Mouse (Mus musculus): Measurements from ENCODE around the gene Sfxn4.

The Sfxn4 gene

GRCm38 (mm10) chr19:60843324-60843723, 18.0 kb downstream of the Sfxn4 start:
- DNase-seq (ENCODE audit: low read depth, low spot score), result peak; percentile 10

GRCm38 (mm10) chr19:60837747-60838146, 23.5 kb downstream of the Sfxn4 start:
- DNase-seq (ENCODE audit: low read depth, low spot score), result peak; percentile 83

GRCm38 (mm10) chr19:60818677-60819076, 42.6 kb downstream of the Sfxn4 start:
- DNase-seq (ENCODE audit: low read depth, low spot score), result peak; percentile 18

DNA sequence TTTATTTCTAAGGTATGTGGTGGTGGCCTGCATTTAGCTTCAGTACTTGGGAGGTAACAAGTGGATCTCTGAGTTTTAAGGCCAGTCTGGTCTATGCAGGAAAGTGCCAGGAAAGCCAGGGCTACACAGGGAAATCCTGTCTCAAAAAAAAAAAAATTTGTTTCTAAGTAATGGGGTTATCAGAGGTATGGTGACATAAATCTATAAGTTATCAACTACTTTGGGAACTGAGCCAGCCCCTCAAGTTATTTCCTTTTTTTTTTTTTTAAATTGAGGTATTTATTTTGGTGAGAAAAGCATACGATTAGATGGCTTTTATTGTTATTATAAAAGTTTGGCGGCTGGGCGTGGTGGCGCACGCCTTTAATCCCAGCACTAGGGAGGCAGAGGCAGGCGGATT, 48.1 kb downstream of the Sfxn4 start:
- no peak for DNase-seq (ENCODE audit: low read depth, low spot score)

DNA sequence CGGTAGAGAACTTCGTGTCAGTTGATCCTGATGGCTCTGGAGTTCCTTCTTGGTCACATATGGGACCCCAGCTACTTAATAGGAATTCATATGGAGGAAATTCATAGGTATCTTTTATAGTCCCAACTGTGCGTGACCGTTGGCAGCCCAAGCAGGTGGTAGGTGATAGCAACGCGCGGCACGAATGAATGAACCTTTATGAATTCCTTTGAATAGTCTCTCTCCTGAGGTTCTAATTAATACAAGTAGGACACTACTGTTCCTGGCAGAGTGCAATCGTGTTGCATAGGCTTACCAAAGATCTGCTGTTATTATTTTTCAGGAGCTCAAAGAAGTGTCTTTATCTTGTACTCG, 49.3 kb downstream of the Sfxn4 start:
- no peak for DNase-seq (ENCODE audit: low read depth, low spot score)

DNA sequence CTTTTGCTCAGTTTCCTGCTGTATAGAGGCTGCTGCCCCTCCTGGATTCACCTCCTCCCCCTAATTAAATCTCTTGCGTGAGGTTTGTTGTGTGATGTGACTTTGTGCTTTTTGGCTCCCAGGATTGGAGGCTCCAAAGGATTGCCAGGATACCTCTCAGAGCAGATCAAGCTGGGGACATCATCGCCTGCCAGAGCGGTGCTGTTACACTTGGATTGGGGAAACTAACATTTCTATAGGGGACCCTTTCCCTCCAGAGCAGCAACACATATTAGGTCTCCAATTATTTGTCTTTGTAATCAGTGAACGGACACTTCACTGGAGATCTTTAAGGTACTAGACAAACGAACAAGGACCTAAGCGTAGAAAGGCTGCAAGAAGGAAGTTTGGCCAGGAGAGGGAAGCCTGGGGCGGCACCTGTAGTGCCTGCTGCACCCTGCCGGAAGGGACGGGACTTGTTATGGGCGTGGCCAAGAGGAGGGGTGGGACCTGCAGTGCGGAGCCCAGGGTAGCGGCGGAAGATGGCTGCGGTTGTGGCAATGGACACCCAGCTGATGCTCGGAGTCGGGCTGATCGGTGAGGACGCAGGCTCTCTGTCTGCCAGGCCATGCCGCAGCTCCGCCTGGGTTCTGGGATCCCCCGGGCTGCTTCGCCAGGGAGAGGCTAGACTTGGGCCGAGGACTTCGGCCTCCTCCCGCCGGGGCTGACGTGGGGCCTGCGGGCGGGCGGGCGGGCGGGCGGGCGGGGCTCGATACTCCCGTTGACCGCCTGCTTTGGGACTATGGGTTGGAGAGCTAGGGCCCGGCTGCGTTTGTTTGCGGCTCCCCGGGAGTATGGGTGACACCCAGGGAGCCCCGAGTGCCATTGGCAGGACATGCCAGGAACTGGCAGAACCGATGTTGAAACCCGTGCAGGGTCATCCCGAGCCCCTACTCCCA, 49.9 kb downstream of the Sfxn4 start, which contains the start of gene Fam45a:
TSS of gene Fam45a (plus strand) at position 488 of the 938 bp plus-strand sequence.
- peak; percentile 97 for DNase-seq (ENCODE audit: low read depth, low spot score)

DNA sequence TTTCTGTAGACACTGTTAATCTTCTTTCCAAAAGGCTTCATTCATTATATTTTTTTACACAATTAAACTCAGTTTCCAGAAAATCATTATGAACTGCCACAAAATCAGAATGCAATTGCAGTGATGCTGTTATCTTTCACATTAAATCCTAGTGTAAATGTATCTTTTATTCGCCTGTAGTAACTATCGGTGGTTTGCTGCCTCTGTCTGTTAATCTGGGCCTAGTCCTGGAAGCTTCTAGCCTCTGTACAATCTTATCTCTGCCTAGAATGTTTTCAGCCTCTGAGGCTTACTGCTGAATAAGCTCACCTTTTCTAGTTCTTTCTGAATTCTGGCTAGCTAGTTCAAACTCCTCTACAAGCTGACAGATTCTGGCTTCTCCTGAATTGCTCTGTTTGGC, 51.4 kb downstream of the Sfxn4 start:
- DNase-seq (ENCODE audit: low read depth, low spot score), result no peak

GRCm38 (mm10) chr19:60804903-60805302, 56.4 kb downstream of the Sfxn4 start:
- DNase-seq (ENCODE audit: low read depth, low spot score), result no peak

DNA sequence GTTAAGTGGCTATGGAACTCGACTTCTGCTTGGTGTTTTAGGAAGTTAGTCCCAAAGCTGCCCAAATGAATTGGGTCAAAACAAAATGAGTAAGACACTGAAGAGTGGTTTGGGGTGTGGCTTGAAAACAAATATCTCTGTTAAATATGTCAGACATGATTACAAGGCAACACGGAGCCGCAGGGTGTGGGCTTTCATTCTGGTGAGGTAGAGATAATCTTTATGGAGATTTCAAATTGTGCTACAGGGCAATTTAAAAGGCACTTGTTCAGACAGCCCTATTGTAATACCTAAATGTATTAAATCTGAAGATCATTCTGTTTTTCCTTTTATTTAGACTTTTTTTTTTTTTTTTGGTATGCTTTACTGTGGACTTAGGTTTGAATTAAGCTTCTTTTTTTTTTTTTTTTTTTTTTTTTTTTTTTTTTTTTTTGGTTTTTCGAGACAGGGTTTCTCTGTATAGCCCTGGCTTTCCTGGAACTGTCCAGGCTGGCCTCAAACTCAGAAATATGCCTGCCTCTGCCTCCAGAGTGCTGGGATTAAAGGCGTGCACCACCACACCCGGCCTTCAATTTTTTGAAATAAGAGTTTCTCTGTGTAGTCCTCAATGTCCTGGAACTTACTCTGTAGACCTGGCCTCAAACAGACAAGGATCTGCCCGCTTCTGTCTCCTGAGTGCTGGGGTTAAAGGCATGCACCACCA, 61.3 kb downstream of the Sfxn4 start:
- DNase-seq (ENCODE audit: low read depth, low spot score), result no peak

GRCm38 (mm10) chr19:60797415-60797814, 63.9 kb downstream of the Sfxn4 start:
- no peak for DNase-seq (ENCODE audit: low read depth, low spot score)

- peak; percentile 20 for DNase-seq (ENCODE audit: low read depth, low spot score)
These were observed 66.0 kb downstream of the Sfxn4 start for GRCm38 (mm10) chr19:60795244-60795643.

- no peak for DNase-seq (ENCODE audit: low read depth, low spot score)
These were observed 68.0 kb downstream of the Sfxn4 start for GRCm38 (mm10) chr19:60793170-60793707.

DNA sequence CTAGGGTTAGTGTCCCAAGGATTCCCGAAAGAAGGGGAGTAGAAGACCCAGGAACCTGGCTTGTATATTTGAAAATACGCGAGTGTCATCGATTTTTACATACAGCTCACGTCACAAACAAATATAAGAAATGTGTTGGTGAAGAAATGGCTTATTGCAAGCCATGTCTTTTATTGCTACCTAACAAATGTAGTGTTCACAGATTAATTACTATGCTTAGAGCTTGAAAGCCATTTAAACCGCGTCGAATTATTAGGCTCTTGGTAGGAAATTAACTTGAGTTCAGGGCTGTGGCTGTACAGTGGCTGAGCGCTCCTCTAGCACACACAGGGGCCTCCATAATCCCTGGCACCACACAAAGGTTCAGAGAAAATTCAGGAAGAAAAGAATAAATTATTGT, 70.1 kb downstream of the Sfxn4 start:
- DNase-seq (ENCODE audit: low read depth, low spot score), result no peak

- peak; percentile 97 for DNase-seq (ENCODE audit: low read depth, low spot score)
These were observed 70.6 kb downstream of the Sfxn4 start, which contains the start of gene Eif3a for GRCm38 (mm10) chr19:60790551-60791161. Gene Eif3a (minus strand): TSS chr19:60790658.

DNA sequence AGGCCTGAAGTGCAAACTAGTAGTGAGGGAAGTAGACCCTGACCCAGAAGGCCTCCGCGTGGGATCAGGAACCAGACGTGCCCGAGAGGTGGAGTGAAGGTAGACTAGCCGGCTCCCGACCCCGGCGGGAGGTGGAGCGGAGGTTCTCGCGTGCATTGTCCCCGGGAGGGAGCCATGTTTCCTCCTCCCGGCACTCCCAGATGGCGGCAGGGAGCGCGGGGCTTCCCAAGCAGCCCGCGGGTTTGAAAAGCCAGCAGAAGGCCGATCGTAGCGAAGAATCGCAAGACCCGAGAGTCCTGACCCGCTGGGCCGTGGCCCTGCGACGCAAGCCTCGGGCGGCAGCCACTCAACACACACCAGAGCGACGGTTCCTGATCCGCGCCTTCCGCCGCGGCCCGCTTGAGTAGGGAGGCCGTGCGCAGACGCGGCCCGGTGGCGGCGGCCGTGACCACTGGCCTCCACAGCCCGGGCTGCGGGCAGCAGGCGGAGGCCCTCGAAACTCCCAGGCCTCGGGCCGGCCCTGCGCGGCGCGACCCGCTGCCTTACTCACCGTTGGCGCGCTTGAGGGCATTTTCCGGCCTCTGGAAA, 71.3 kb downstream of the Sfxn4 start:
- DNase-seq (ENCODE audit: low read depth, low spot score), result no peak

GRCm38 (mm10) chr19:60789452-60789851, 71.8 kb downstream of the Sfxn4 start:
- no peak for DNase-seq (ENCODE audit: low read depth, low spot score)

DNA sequence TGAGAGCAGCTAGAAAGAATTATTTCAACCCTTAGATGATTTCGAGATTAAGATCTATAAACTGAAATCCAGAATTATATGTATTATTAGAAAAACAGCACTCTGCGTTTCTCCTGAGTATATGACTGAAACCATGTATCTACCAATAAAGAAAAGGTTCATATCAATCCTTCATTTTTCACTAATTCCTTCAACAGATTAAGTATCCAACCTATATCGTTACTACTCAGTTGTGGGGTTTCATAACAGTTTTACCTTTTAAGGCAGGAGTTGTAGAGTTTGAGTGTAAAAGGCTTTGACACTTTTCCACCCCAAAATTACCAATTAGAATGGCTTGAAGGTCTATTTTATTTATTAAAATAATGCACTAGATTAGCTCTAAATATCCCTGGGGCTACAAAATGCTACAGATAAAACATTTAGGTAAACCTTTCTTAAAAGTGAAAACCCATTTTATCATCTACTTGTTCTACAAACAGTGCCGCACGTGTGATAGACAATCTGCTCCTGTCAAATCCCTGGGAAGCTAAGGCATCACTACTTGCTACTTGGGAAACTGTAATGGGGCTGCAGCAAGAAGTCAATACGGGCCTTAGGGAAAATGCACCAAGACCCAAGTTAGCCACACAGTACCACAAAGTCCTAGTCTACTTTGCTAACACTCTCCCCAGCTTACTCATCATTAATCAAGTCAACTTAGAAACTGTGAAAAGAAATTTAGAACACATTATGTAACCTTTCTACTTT, 72.9 kb downstream of the Sfxn4 start:
- DNase-seq (ENCODE audit: low read depth, low spot score), result no peak

DNA sequence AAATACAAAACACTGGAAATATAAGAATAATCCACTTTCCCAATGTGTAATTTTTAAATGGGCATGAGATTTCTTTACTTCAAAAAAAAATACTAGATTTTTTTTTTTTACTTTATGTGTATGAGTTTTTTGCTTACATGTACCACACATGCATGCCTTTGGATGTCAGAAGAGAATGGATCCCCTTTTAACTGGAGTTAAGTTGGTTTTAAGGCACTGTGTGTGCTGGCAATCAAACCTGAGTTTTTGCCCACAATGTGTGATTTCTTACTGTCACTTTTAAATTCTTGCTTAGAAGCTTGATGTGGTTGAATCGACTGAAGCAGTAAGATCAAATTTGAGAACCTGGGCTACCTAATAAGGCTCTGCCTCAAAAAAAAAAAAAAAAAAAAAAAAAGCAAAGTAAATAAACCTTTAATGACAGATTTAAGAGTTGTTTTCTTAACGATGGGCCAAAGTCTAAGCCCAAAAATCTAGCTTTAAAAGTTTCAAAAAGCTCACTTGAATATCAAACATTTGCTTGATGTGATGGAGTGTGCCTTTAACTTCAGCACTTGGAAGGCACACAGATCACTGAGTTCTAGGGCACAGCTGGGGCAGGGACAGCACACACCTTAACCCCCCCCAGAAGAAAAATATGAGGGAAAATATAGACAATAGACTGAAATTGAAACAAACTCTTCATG, 73.7 kb downstream of the Sfxn4 start:
- no peak for DNase-seq (ENCODE audit: low read depth, low spot score)
